Mouse (Mus musculus): ENCODE data around the gene Tecpr1. TPM values are rescaled to one million over a fixed set of nuclear protein-coding genes. Genes with fewer than 3 reads are reported as not detected.

Gene Tecpr1
- total RNA-seq, 2 experiments from 2014 or later, result 13.9 to 17.8 TPM

DNA sequence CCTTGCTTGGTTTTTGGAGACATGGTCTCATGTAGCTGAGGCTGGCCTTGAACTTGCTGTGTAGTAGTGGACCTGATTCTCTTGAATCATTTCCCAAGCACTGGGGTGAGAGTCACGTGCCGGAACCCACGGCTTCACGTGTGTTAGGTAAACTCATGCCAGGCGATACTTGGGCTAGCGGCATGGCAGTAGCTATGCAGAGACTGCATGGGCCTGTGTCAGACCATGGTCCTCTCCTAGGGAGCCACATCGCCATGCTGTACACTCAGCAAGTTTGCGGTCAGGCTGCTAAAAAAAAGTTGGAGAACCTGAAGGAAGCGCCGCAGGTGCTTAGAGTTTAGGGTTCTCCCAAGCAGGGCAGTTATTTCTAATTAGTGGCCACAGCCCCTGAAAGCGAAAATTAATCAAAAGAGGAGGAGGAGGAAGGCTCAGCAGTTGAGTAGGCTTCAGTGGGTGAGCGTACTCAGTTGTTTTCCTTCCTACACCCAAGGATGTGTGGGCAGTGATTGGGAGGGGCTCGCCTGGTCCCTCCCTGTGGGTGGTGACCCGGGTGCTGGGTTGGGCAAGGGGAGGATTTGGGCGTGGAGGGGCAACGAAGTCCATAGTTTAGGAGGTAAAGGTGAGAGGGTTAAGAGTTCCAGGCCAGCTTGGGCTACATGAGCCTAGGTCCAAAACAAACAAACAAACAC, 30.9 kb upstream of the Tecpr1 start:
- DNase-seq, result peak; percentile 60
- intact Hi-C loops (cut with DNase I; ENCODE audit: low total_unique reads), result no loop called here

- no peak for DNase-seq
- intact Hi-C loops (cut with DNase I; ENCODE audit: low total_unique reads), result no loop called here
Observed at GRCm38 (mm10) chr5:144253212-144253611, 29.8 kb upstream of the Tecpr1 start.

GRCm38 (mm10) chr5:144251876-144252577, 28.6 kb upstream of the Tecpr1 start:
- no peak for DNase-seq
- intact Hi-C loops (cut with DNase I; ENCODE audit: low total_unique reads), result no loop called here

DNA sequence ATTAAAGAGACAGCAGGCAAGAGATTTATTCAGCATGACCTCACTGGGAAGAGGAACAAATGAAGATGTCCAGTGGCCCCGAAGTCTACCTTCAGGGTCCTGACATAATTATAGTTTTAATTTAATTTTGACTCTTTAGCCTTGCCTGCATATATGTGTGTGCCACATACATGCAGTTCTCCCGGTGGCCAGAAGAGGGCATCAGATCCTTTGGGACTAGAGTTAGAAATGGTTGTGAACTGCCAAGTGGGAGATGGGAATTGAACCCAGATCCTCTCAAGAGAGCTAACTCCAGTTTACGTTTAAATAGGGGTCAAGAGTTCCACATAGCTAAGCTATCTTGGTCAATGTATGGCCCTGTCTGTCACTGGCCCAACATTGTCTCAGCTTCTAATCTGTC, 26.5 kb upstream of the Tecpr1 start:
- DNase-seq, result no peak
- intact Hi-C loops (cut with DNase I; ENCODE audit: low total_unique reads), result no loop called here

- DNase-seq, result no peak
- intact Hi-C loops (cut with DNase I; ENCODE audit: low total_unique reads), result no loop called here
Observed at GRCm38 (mm10) chr5:144247906-144248585, 24.6 kb upstream of the Tecpr1 start.

DNA sequence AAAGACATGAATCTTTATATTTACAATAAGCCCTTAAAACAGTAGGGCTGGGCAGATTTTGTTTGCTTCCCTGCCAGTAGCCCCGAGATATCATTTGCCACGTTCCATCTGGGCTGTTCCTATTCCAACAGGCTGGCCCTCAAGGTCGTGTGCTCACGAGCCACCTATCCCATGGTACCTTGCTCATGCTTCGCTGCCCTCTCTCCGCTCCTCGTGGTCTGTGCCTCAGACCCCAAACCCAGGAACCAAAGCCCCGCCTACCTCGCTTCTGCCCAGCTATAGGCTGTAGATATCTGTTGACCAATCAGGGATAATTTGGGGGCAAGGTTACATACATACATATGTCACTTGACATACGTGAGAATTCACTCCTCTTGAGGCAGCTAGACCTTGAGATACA, 23.9 kb upstream of the Tecpr1 start:
- no peak for DNase-seq
- intact Hi-C loops (cut with DNase I; ENCODE audit: low total_unique reads), result no loop called here

GRCm38 (mm10) chr5:144246669-144247068, 23.3 kb upstream of the Tecpr1 start:
- DNase-seq, result no peak
- intact Hi-C loops (cut with DNase I; ENCODE audit: low total_unique reads), result no loop called here

DNA sequence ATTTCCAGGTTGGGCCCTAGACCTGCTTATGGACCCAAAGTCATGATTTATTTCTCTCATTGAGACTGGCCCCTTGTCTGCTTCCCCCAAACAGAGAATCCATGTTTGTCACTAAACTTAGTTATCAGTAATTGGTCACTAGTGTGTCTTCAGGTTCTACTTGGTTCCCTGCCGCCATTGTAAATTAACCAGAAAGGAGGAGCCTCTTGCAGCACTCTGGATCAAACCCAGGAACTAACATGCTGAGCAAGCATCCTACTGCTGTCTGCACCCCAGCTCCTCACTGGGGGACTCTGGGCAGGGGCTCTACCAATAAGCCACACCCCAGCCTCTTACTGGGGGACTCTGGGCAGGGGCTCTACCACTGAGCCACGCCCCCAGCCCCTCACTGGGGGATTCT, 22.2 kb upstream of the Tecpr1 start:
- DNase-seq, result no peak
- intact Hi-C loops (cut with DNase I; ENCODE audit: low total_unique reads), result no loop called here

DNA sequence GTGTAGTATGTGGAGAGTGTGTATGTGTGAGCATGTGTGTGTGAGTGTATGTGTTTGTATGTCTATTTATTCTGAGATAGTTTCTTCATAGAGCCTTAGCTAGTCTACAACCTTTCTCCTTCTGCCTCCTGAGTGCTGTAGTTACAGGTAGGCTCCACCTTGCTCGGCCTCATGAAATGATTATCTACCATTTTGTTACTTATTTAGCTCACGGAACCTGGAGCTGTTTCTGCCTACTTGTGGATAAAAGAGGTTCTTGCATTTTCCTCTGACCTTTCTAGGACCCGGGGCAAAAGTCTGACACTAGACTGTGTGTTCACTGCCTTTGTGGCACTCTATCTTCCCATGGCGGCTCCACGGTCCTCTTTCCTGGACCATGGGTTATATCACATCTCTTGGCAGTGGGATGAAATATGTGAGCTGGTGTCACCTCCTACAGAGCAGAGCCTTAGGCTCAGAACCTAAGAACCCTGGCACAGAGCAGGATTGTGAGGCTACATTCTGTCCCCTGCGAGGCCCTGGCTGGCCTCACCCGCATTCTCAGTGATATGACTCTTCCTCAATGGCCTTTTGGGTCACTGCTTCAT, 20.6 kb upstream of the Tecpr1 start, which contains the start of gene Bri3:
TSS of gene Bri3 (plus strand) at position 537 of the 587 bp plus-strand sequence.
- intact Hi-C loops (cut with DNase I; ENCODE audit: low total_unique reads), result no loop called here
- DNase-seq, result no peak

DNA sequence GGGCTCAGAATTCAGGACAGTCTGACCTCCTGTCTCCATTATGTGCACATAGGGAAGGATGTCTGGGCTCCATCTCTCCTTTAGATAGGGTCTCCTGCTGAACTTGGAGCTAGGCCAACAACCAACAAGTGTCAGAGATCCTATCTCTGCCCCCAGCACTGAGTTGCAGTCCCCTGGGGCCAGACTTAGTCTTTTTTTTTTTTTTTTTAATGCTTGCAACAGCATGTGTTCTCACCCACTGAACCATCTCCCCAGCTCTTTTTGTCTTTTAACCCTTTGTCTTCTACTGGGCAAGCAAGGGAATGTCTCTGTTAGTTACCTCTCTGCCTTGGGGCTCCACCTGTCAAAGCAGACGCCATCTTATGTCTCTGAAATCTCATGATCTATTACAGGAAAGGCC, 15.6 kb upstream of the Tecpr1 start:
- intact Hi-C loops (cut with DNase I; ENCODE audit: low total_unique reads), result no loop called here

DNA sequence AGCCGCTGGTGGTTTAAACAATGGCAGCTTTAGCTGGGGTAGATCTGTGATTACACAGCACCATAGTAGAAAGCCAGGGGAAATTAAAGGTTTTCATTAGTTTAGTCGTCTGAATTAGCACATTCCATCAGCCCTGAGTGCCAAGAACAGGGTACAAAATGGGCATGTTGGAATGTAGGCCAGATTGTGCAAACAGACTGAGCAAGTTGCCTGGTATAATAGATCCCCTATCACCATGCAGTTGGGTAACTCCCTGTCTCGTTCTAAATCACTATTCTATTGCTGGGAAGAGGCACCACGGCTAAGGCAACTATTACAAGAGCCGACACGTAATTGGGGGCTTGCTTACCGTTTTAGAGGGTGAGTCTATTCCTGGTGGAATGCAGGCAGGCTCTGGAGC, 11.3 kb upstream of the Tecpr1 start:
- no peak for DNase-seq
- intact Hi-C loops (cut with DNase I; ENCODE audit: low total_unique reads), result no loop called here

More for the DNA sequence above, 15.6 kb upstream of the Tecpr1 start:
- DNase-seq, result no peak

DNA sequence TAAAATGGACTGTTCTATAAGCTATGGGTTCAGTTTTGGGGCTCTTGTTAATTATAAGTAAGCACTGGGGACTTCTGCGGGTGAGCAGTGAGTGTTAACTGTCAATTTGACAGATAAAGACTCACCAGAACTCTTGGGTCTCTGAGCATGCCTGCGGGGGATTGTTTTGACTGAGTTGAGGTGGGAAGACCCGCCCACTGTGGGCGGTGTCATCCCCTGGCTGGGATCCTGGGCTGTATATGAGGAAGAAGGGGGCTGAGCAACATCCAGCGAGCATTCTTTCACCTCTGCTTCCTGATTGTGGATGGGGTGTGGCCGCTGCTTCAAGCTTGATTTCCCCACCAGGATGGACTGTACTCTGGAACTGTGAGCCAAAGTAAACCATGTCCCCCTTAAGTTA, 10.8 kb upstream of the Tecpr1 start:
- DNase-seq, result no peak
- intact Hi-C loops (cut with DNase I; ENCODE audit: low total_unique reads), result no loop called here

DNA sequence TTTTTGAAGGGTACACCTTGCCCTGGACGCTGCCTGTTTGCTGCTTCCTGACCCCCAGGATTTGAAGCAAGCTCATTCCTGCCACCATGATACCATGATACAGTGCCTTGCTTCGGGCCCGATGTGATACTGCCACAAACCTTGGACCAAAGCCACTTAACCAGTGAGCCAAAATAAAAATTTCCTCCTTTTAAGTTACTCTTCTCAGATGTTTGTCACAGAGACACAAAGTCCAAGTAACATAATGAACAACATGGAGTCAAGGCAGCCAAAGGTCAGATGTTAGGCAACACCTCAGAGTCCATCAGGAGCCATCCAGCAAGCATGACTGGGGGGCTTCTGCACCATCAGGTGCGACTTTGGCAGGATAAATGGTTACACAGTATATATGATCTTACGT, 9.1 kb upstream of the Tecpr1 start:
- intact Hi-C loops (cut with DNase I; ENCODE audit: low total_unique reads), result no loop called here
- DNase-seq, result no peak

- no peak for DNase-seq
- intact Hi-C loops (cut with DNase I; ENCODE audit: low total_unique reads), result no loop called here
Observed at GRCm38 (mm10) chr5:144231410-144231809, 8.0 kb upstream of the Tecpr1 start.

- no peak for DNase-seq
- intact Hi-C loops (cut with DNase I; ENCODE audit: low total_unique reads), result no loop called here
Observed at GRCm38 (mm10) chr5:144230216-144230615, 6.8 kb upstream of the Tecpr1 start.

- no peak for DNase-seq
- intact Hi-C loops (cut with DNase I; ENCODE audit: low total_unique reads), result no loop called here
Observed at GRCm38 (mm10) chr5:144226220-144226619, 2.8 kb upstream of the Tecpr1 start.

DNA sequence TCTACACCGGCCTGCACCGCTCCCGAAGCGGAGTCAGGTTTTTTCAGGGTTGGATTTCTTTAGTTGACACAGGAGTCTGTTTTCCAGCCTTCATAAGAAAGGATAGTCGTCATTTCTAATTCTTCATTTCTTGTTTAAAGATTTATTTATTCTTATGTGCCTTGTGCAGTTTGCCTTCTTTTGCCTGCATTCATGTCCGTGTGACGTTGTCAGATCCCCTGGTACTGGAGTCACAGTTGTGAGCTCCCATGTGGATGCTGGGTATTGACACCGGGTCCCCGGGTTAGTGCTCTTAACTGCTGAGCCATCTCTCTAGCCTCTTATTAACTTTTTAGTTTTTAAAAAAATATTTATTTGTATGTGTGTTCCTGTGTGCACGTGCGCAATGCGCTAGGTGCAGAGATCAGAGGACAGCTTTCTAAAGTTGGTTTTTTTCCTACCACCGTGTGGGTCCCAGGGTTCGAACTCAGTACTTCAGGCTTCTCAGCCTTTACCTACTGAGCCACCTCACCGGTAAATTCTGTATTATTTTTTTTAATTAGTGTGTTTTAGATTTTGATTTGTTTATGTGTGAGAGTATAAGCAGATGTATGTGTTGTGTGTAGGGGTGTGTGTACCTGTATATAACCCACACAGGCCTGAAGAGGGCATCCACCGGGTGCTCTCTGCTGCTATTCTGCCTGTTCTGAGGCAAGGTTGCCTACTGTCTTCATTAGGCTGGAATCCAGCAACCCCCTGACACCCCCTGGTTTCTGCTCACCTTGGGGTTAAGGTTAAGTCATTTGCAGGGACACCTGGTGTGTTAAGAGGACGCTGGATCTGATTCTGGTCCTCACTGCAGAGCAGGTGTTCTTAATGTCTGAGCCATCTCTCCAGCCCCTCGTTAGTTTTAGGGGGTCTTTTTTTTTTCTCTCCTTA, 743 bp upstream of the Tecpr1 start:
- no peak for DNase-seq
- intact Hi-C loops (cut with DNase I; ENCODE audit: low total_unique reads), result no loop called here

DNA sequence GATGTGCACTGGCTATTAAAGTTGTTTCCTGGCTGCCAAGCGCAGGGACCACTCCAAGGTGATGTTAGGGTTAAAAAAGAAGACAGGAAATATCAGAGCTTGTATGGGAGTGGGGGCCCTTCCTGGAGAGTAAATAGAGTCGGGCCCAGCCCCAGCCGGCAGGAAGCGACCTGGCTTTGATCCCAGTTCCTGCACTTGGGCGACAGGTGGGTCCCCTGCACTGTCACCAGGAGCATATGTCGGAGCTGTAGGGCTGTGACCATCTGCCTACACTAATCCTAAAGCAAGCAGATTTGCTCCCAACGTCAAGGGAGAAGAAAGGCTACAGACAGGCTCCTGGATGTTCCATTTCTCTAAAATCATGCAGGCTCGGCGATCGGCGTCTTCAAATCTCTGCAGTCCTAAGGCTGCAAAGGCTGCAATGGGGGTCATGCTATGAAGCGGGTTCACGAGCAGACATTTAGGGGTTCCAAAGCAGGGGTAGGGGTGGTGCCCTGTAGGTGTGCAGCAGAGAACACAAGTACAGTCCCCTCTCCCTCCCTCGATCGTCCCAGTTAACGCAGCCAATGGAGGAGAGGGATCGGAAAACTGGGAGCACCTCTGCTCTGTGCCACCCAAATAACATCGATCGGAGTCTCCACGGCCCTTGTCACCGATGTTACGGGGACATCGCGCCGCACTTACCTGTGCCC, 458 bp downstream of the Tecpr1 start:
- DNase-seq, result peak; percentile 45
- intact Hi-C loops (cut with DNase I; ENCODE audit: low total_unique reads), result no loop called here

- DNase-seq, result no peak
- intact Hi-C loops (cut with DNase I; ENCODE audit: low total_unique reads), result no loop called here
Observed at GRCm38 (mm10) chr5:144221305-144221704, 2.1 kb downstream of the Tecpr1 start.

Measured in gastrocnemius, postnatal 14 days (tissue).